ENCODE assay signal across 19 mouse cellular contexts in the genomic region with DNA sequence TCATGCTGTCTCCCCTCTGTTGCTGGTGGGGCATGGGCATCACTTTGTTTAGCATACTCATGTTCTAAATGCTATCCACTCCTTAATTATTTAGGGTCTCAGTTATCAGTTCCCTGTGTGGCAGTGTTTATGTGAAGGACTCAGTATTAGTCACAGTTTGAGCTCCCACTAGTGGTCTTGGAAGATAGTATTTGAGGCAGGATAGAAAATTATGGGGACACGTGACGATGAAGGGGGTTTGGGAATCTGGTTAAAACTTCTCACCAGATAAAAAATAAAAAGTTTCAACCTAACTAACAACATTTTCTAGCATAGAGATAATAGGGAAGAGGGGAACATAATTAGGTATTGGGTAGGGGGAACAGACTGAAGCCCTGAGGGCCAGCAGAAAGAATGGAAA.
"Had no signal": no experiment of that assay in that cellular context is flagged by ENCODE, and none has a peak within 500 bp of the region (broad histone marks: within the 10 kb centered on the region; RNA-seq: fewer than 3 reads in every experiment).

No protein-coding gene starts in this region.

- H3K27me3 ChIP-seq: midbrain, embryonic 13.5 days; midbrain, embryonic 15.5 days; neural tube, embryonic 12.5 days had no signal

- H3K4me3 ChIP-seq: liver, embryonic 15.5 days; megakaryocyte, embryonic 14.5 days; midbrain, embryonic 13.5 days; midbrain, embryonic 15.5 days; neural tube, embryonic 12.5 days had no signal

- H3K27ac ChIP-seq: liver, embryonic 15.5 days; macrophage; midbrain, embryonic 13.5 days; midbrain, embryonic 15.5 days; neural tube, embryonic 12.5 days had no signal

- H3K4me2 ChIP-seq: liver, embryonic 15.5 days; lung, embryonic 14.5 days; midbrain, embryonic 11.5 days; midbrain, embryonic 13.5 days; midbrain, embryonic 15.5 days; neural tube, embryonic 12.5 days had no signal

- H3K9me3 ChIP-seq: liver, embryonic 15.5 days; midbrain, embryonic 13.5 days; midbrain, embryonic 15.5 days; neural tube, embryonic 12.5 days had no signal

- H3K4me1 ChIP-seq: liver, embryonic 15.5 days; megakaryocyte, embryonic 14.5 days; midbrain, embryonic 13.5 days; midbrain, embryonic 15.5 days; neural tube, embryonic 12.5 days had no signal

- H3K36me3 ChIP-seq: liver, embryonic 15.5 days; midbrain, embryonic 13.5 days; midbrain, embryonic 15.5 days; neural tube, embryonic 12.5 days had no signal

- ATAC-seq: liver, postnatal 0 days; midbrain, embryonic 13.5 days; midbrain, embryonic 15.5 days had no signal

- DNase-seq: liver, postnatal 0 days; lung, embryonic 14.5 days; lung, postnatal 14 days; lung, postnatal 36 days; retina, postnatal 1 day; right cerebral cortex, adult 18-20 months; right cerebral cortex, postnatal 25 days; right cerebral cortex, postnatal 4 days; spleen, adult 18-20 months; thymus, adult 2 months; thymus, postnatal 25 days; thymus, postnatal 4 days had no signal

- H3K9ac ChIP-seq: liver, embryonic 15.5 days; liver, postnatal 0 days; lung, embryonic 14.5 days; midbrain, embryonic 13.5 days; midbrain, embryonic 15.5 days; neural tube, embryonic 12.5 days had no signal
